Mouse (Mus musculus): ENCODE measurements around the gene Ganab. TPM values are rescaled to one million over a fixed set of nuclear protein-coding genes. Genes with fewer than 3 reads are reported as not detected.
"Not testable (repeated sequence)": the region's sequence is repeated elsewhere in the genome, so short reads cannot be mapped to it uniquely, and the experiment has no call there.

Ganab gene
- polyA plus RNA-seq, 1 experiment from 2014 or later = 76.8 TPM

- H3K36me3 ChIP-seq (replicated peaks; ENCODE audit: control insufficient read depth, insufficient read depth) = peaks cover 13% of the 10 kb centered on the region
- peaks cover 17% of the 10 kb centered on the region for H3K4me1 ChIP-seq (replicated peaks; ENCODE audit: control insufficient read depth, insufficient read depth, low read length)
- no peak overlapping the region for H3K4me3 ChIP-seq (replicated peaks; ENCODE audit: low read length)
- no peak overlapping the region for H3K9ac ChIP-seq
- no peak for ATAC-seq (ENCODE audit: low FRiP score)
- no peak for DNase-seq (ENCODE audit: low spot score)
- no peaks in the 10 kb centered on the region for H3K9me3 ChIP-seq (ENCODE audit: control insufficient read depth, low read length)
- WGBS = 50% methylated on average over 1 of the region's 1 CpGs
- peak overlapping the region; percentile 89 for H3K4me2 ChIP-seq (replicated peaks)
- no peak overlapping the region for H3K27ac ChIP-seq
- no peaks in the 10 kb centered on the region for H3K27me3 ChIP-seq (ENCODE audit: control insufficient read depth, insufficient read depth, low read length)
Observed at GRCm38 (mm10) chr19:8886916-8887584, 10.8 kb upstream of the Ganab start.

GRCm38 (mm10) chr19:8887585-8888463 lies 10.0 kb upstream of the Ganab start:
- peaks cover 17% of the 10 kb centered on the region for H3K4me1 ChIP-seq (replicated peaks; ENCODE audit: control insufficient read depth, insufficient read depth, low read length)
- no peak for DNase-seq (ENCODE audit: low spot score)
- ATAC-seq (ENCODE audit: low FRiP score) = no peak
- no peaks in the 10 kb centered on the region for H3K27me3 ChIP-seq (ENCODE audit: control insufficient read depth, insufficient read depth, low read length)
- peak overlapping the region; percentile 70 for H3K9ac ChIP-seq
- H3K9me3 ChIP-seq (ENCODE audit: control insufficient read depth, low read length) = no peaks in the 10 kb centered on the region
- H3K27ac ChIP-seq = peak overlapping the region; percentile 89
- WGBS = 16% methylated on average over 19 of the region's 19 CpGs
- peak overlapping the region; percentile 89 for H3K4me2 ChIP-seq (replicated peaks)
- H3K36me3 ChIP-seq (replicated peaks; ENCODE audit: control insufficient read depth, insufficient read depth) = peaks cover 13% of the 10 kb centered on the region
- peak overlapping the region; percentile 67 for H3K4me3 ChIP-seq (replicated peaks; ENCODE audit: low read length)

GRCm38 (mm10) chr19:8888511-8889385 lies 9.1 kb upstream of the Ganab start, which contains the start of the genes 1810009A15Rik and Gm49416:
Gene 1810009A15Rik (plus strand): TSS chr19:8888853.
Gene Gm49416 (plus strand): TSS chr19:8888926.
- ATAC-seq (ENCODE audit: low FRiP score) (peak; percentile 94), DNase-seq (ENCODE audit: low spot score) (peak; percentile 98)
- H3K4me3 ChIP-seq (replicated peaks; ENCODE audit: low read length) = peak within 1 kb of the TSS; percentile 67
- no peaks in the 10 kb centered on the region for H3K27me3 ChIP-seq (ENCODE audit: control insufficient read depth, insufficient read depth, low read length)
- H3K4me1 ChIP-seq (replicated peaks; ENCODE audit: control insufficient read depth, insufficient read depth, low read length) = peaks cover 21% of the 10 kb centered on the region
- WGBS = under 1% methylated on average over 58 of the region's 58 CpGs
- peaks cover 13% of the 10 kb centered on the region for H3K36me3 ChIP-seq (replicated peaks; ENCODE audit: control insufficient read depth, insufficient read depth)
- peak within 1 kb of the TSS; percentile 89 for H3K27ac ChIP-seq
- peak within 1 kb of the TSS; percentile 70 for H3K9ac ChIP-seq
- peak within 1 kb of the TSS; percentile 89 for H3K4me2 ChIP-seq (replicated peaks)
- H3K9me3 ChIP-seq (ENCODE audit: control insufficient read depth, low read length) = no peaks in the 10 kb centered on the region

- Histone ChIP-seq H3K27me3 (ENCODE audit: control insufficient read depth, insufficient read depth, low read length) (no peaks in the 10 kb centered on the region), H3K4me2 (replicated peaks) (peak within 1 kb of the TSS; percentile 92), H3K4me3 (replicated peaks; ENCODE audit: low read length) (peak within 1 kb of the TSS; percentile 74), H3K4me1 (replicated peaks; ENCODE audit: control insufficient read depth, insufficient read depth, low read length) (peaks cover 25% of the 10 kb centered on the region), H3K9ac (peak within 1 kb of the TSS; percentile 85), H3K36me3 (replicated peaks; ENCODE audit: control insufficient read depth, insufficient read depth) (peaks cover 31% of the 10 kb centered on the region), H3K27ac (peak within 1 kb of the TSS; percentile 82), H3K9me3 (ENCODE audit: control insufficient read depth, low read length) (no peaks in the 10 kb centered on the region)
- 2% methylated on average over 54 of the region's 54 CpGs for WGBS
- DNase-seq (ENCODE audit: low spot score) = peak; percentile 87
- ATAC-seq (ENCODE audit: low FRiP score) = peak; percentile 64
Observed at GRCm38 (mm10) chr19:8892829-8893766, 4.8 kb upstream of the Ganab start, which contains the start of gene Ints5. Gene Ints5 (plus strand): TSS chr19:8893005.

- H3K4me1 ChIP-seq (replicated peaks; ENCODE audit: control insufficient read depth, insufficient read depth, low read length) = peaks cover 25% of the 10 kb centered on the region
- H3K4me2 ChIP-seq (replicated peaks) = no peak overlapping the region
- no peak for DNase-seq (ENCODE audit: low spot score)
- no peaks in the 10 kb centered on the region for H3K27me3 ChIP-seq (ENCODE audit: control insufficient read depth, insufficient read depth, low read length)
- H3K4me3 ChIP-seq (replicated peaks; ENCODE audit: low read length) = no peak overlapping the region
- no peak for ATAC-seq (ENCODE audit: low FRiP score)
- WGBS = 93% methylated on average over 9 of the region's 9 CpGs
- H3K9me3 ChIP-seq (ENCODE audit: control insufficient read depth, low read length) = no peaks in the 10 kb centered on the region
- H3K36me3 ChIP-seq (replicated peaks; ENCODE audit: control insufficient read depth, insufficient read depth) = peaks cover 28% of the 10 kb centered on the region
- H3K9ac ChIP-seq = no peak overlapping the region
- no peak overlapping the region for H3K27ac ChIP-seq
Observed at GRCm38 (mm10) chr19:8895397-8895960, 2.4 kb upstream of the Ganab start.

- H3K27me3 ChIP-seq (ENCODE audit: control insufficient read depth, insufficient read depth, low read length); H3K4me2 ChIP-seq (replicated peaks); H3K27ac ChIP-seq; H3K9me3 ChIP-seq (ENCODE audit: control insufficient read depth, low read length); H3K9ac ChIP-seq; DNase-seq (ENCODE audit: low spot score); H3K4me3 ChIP-seq (replicated peaks; ENCODE audit: low read length); ATAC-seq (ENCODE audit: low FRiP score): not testable (repeated sequence)
- 96% methylated on average over 5 of the region's 5 CpGs for WGBS
- Histone ChIP-seq H3K36me3 (replicated peaks; ENCODE audit: control insufficient read depth, insufficient read depth) (peaks cover 21% of the 10 kb centered on the region), H3K4me1 (replicated peaks; ENCODE audit: control insufficient read depth, insufficient read depth, low read length) (peaks cover 25% of the 10 kb centered on the region)
Observed at GRCm38 (mm10) chr19:8896231-8896630, 1.6 kb upstream of the Ganab start.

- H3K27ac ChIP-seq = peak overlapping the region; percentile 82
- not testable (repeated sequence) for H3K27me3 ChIP-seq (ENCODE audit: control insufficient read depth, insufficient read depth, low read length); DNase-seq (ENCODE audit: low spot score); H3K9me3 ChIP-seq (ENCODE audit: control insufficient read depth, low read length)
- peak; percentile 61 for ATAC-seq (ENCODE audit: low FRiP score)
- peak overlapping the region; percentile 89 for H3K9ac ChIP-seq
- 24% methylated on average over 21 of the region's 21 CpGs for WGBS
- peak overlapping the region; percentile 81 for H3K4me3 ChIP-seq (replicated peaks; ENCODE audit: low read length)
- H3K4me2 ChIP-seq (replicated peaks) = peak overlapping the region; percentile 95
- H3K36me3 ChIP-seq (replicated peaks; ENCODE audit: control insufficient read depth, insufficient read depth) = peaks cover 21% of the 10 kb centered on the region
- peaks cover 25% of the 10 kb centered on the region for H3K4me1 ChIP-seq (replicated peaks; ENCODE audit: control insufficient read depth, insufficient read depth, low read length)
Observed at GRCm38 (mm10) chr19:8897211-8897864, 533 bp upstream of the Ganab start.

Data from hindbrain, embryonic 14.5 days (tissue).